Mouse (Mus musculus) MEL (cell line): ENCODE data around the gene Gm10401.

Experiments used
- CTCF ChIP-seq, 3 experiments: IDR thresholded peaks in 2 of 3; conservative IDR thresholded peaks in 1 of 3; 2 replicates each; pipeline ENCODE4 v1.5.1; 2011 to 2012; ENCODE audit warnings: low read length in 3 of 3, low read depth in 2 of 3, mild to moderate bottlenecking in 2 of 3, improper control_type of control experiment in 1 of 3, inconsistent platforms in 1 of 3, mixed read lengths in 1 of 3, moderate library complexity in 1 of 3; ENCODE audit not compliant: control insufficient read depth in 1 of 3, insufficient read depth in 1 of 3, poor library complexity in 1 of 3, severe bottlenecking in 1 of 3
- POLR2A ChIP-seq, 2 experiments: IDR thresholded peaks; 2 replicates each; pipeline ENCODE4 v1.6.1; 2011 to 2012; ENCODE audit warnings: low read length in 2 of 2, mild to moderate bottlenecking in 2 of 2, control low read depth in 1 of 2, improper control_type of control experiment in 1 of 2, low read depth in 1 of 2, moderate library complexity in 1 of 2; ENCODE audit not compliant: control insufficient read depth in 1 of 2, insufficient read depth in 1 of 2, poor library complexity in 1 of 2
- POLR2AphosphoS2 ChIP-seq: IDR thresholded peaks from 2 replicates; pipeline ENCODE4 v1.6.1; 2011; ENCODE audit warnings: low read length, improper control_type of control experiment
- TCF12 ChIP-seq: IDR thresholded peaks from 2 replicates; pipeline ENCODE4 v1.6.1; 2014; ENCODE audit warnings: low read depth, mild to moderate bottlenecking, inconsistent platforms, low read length, improper control_type of control experiment, moderate library complexity

GRCm38 (mm10) chr5:115068671-115069421 lies 29.2 kb downstream of the Gm10401 start:
- TF ChIP-seq POLR2AphosphoS2, result no peak
- TF ChIP-seq POLR2A (IDR thresholded peaks at IDR 0.05; ENCODE audit: control insufficient read depth in 1 of 2, insufficient read depth in 1 of 2, low read depth in 1 of 2, low read length in 2 of 2, poor library complexity in 1 of 2), result no peak
- TF ChIP-seq CTCF (IDR thresholded peaks at IDR 0.05 in 2 of 3, conservative IDR thresholded peaks at IDR 0.05 in 1 of 3; ENCODE audit: control insufficient read depth in 1 of 3, insufficient read depth in 1 of 3, low read depth in 2 of 3, low read length in 3 of 3, poor library complexity in 1 of 3, severe bottlenecking in 1 of 3), result no peak
- peak; percentile 60 for TF ChIP-seq TCF12
